Mouse (Mus musculus): ENCODE results near the gene Ccdc155.

The Ccdc155 gene

GRCm38 (mm10) chr7:45190186-45190585, 14.5 kb downstream of the Ccdc155 start:
- no peak for DNase-seq (ENCODE audit: low read depth)

- DNase-seq (ENCODE audit: low read depth) = no peak
Measured at GRCm38 (mm10) chr7:45189600-45189999, 15.1 kb downstream of the Ccdc155 start.

GRCm38 (mm10) chr7:45185921-45186320, 18.8 kb downstream of the Ccdc155 start:
- DNase-seq (ENCODE audit: low read depth) = no peak

- DNase-seq (ENCODE audit: low read depth) = no peak
Measured at GRCm38 (mm10) chr7:45183672-45184071, 21.0 kb downstream of the Ccdc155 start.

- DNase-seq (ENCODE audit: low read depth) = no peak
Measured at GRCm38 (mm10) chr7:45182606-45183005, 22.1 kb downstream of the Ccdc155 start.

- DNase-seq (ENCODE audit: low read depth) = peak; percentile 85
Measured at GRCm38 (mm10) chr7:45182199-45182601, 22.5 kb downstream of the Ccdc155 start.

- DNase-seq (ENCODE audit: low read depth) = no peak
Measured at GRCm38 (mm10) chr7:45181540-45181939, 23.2 kb downstream of the Ccdc155 start.

GRCm38 (mm10) chr7:45180896-45181477, 23.7 kb downstream of the Ccdc155 start, which contains the start of gene Pth2:
Pth2 (plus strand) TSS chr7:45180995.
- DNase-seq (ENCODE audit: low read depth) = no peak

GRCm38 (mm10) chr7:45179469-45179868, 25.2 kb downstream of the Ccdc155 start, which contains the start of gene Gfy:
Gfy (minus strand) TSS chr7:45179569.
- DNase-seq (ENCODE audit: low read depth) = no peak

- no peak for DNase-seq (ENCODE audit: low read depth)
Measured at GRCm38 (mm10) chr7:45178550-45178949, 26.1 kb downstream of the Ccdc155 start.

- DNase-seq (ENCODE audit: low read depth) = no peak
Measured at GRCm38 (mm10) chr7:45176356-45176755, 28.3 kb downstream of the Ccdc155 start.

- no peak for DNase-seq (ENCODE audit: low read depth)
Measured at GRCm38 (mm10) chr7:45175929-45176328, 28.8 kb downstream of the Ccdc155 start.

- DNase-seq (ENCODE audit: low read depth) = peak; percentile 14
Measured at GRCm38 (mm10) chr7:45175398-45175797, 29.3 kb downstream of the Ccdc155 start.

GRCm38 (mm10) chr7:45174567-45175280, 30.0 kb downstream of the Ccdc155 start:
- peak; percentile 17 for DNase-seq (ENCODE audit: low read depth)

- peak; percentile 70 for DNase-seq (ENCODE audit: low read depth)
Measured at GRCm38 (mm10) chr7:45173772-45174171, 30.9 kb downstream of the Ccdc155 start.

GRCm38 (mm10) chr7:45172974-45173373, 31.7 kb downstream of the Ccdc155 start:
- peak; percentile 57 for DNase-seq (ENCODE audit: low read depth)

- no peak for DNase-seq (ENCODE audit: low read depth)
Measured at GRCm38 (mm10) chr7:45169495-45169894, 35.2 kb downstream of the Ccdc155 start.

- DNase-seq (ENCODE audit: low read depth) = no peak
Measured at GRCm38 (mm10) chr7:45168656-45169055, 36.0 kb downstream of the Ccdc155 start.

- DNase-seq (ENCODE audit: low read depth) = no peak
Measured at GRCm38 (mm10) chr7:45167761-45168445, 36.8 kb downstream of the Ccdc155 start.

- DNase-seq (ENCODE audit: low read depth) = no peak
Measured at GRCm38 (mm10) chr7:45166950-45167401, 37.7 kb downstream of the Ccdc155 start.

- no peak for DNase-seq (ENCODE audit: low read depth)
Measured at GRCm38 (mm10) chr7:45165701-45166100, 39.0 kb downstream of the Ccdc155 start.

GRCm38 (mm10) chr7:45164833-45165232, 39.9 kb downstream of the Ccdc155 start:
- DNase-seq (ENCODE audit: low read depth) = no peak

All from 416B (cell line).